Mouse (Mus musculus) frontal cortex, postnatal 14 days (tissue): Measurements from ENCODE around the gene Vmn1r84.

ENCODE experiments used
- DNase-seq, 2 experiments: peaks; one replicate each; pipeline ENCODE4 v3.0.0; 2022; ENCODE audit warnings: low spot score in 2 of 2

Vmn1r84 gene

DNA sequence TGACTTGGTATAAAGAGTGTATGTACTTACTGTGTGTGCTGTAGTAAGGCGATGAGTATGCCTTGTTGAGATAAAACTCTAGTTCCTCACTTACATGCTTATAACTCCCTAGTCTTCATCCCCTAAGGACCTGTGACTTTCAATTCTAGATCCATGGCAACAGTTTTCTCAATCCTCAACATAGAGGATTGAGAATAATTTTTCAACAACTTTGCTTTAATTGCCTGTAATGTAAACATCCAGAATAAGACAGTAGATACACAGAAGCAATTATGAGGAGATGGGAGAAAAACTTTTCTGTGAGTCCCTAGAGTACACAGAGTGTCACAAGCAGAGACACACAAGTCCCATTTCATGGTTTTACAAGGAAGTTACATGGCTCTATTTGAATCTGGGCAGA is at the start of gene Vmn1r84:
Gene Vmn1r84 (minus strand): TSS at position 101 of the 400 bp plus-strand sequence.
- DNase-seq = no peak

DNA sequence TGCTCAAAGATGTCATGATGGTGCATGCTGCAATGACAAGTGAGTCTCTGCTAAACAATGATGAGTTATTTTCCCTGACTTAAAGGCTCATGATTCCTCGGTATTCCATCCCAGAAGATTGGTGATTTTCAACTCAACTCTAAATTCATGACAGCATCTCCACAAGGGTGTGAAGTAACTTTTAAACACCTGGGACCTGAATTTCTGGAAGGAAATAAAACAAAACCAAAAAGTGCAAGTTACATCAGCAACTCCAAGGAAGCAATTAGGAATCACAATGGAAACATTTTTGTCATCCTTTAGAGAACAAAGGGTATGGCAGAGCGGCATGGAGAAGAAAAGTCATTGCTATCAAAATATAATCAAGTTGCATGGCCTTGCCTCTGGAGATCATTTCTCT is 39.7 kb downstream of the Vmn1r84 start, which contains the start of gene Vmn1r83:
Gene Vmn1r83 (minus strand): TSS at position 101 of the 400 bp plus-strand sequence.
- no peak for DNase-seq
